Mouse (Mus musculus) ES-E14 (cell line): ENCODE results near the gene Olfr315. TPM values are rescaled to one million over a fixed set of nuclear protein-coding genes. Genes with fewer than 3 reads are reported as not detected.

Experiments used
- DNase-seq: peaks from one replicate; pipeline ENCODE4 v3.0.0-alpha.2; 2013; ENCODE audit warnings: low read depth, low spot score
- H3K27ac ChIP-seq: 2 replicates; pipeline ENCODE4 v1.5.1; 2012; ENCODE audit warnings: low read depth, mild to moderate bottlenecking, low read length, moderate library complexity, mixed read lengths; ENCODE audit not compliant: poor library complexity, insufficient read depth, severe bottlenecking
- H3K36me3 ChIP-seq: 2 replicates; pipeline ENCODE4 v1.6.1; 2012; ENCODE audit warnings: mild to moderate bottlenecking, low read length, moderate library complexity, mixed read lengths; ENCODE audit not compliant: control insufficient read depth, poor library complexity, insufficient read depth, severe bottlenecking
- H3K4me1 ChIP-seq, 2 experiments: fragments of 150-350 bp in 1 of 2; sonication (generic) in 1 of 2; 2 replicates each; pipeline ENCODE4 v1.6.1; 2012; ENCODE audit warnings: low read length in 2 of 2, mild to moderate bottlenecking in 1 of 2, mixed read lengths in 1 of 2; ENCODE audit not compliant: control insufficient read depth in 2 of 2, insufficient read depth in 2 of 2, poor library complexity in 1 of 2
- H3K4me3 ChIP-seq, 2 experiments: fragments of 150-350 bp in 1 of 2; sonication (generic) in 1 of 2; 2 replicates each; pipeline ENCODE4 v1.5.1; 2012; ENCODE audit warnings: low read length in 2 of 2, low read depth in 1 of 2, mild to moderate bottlenecking in 1 of 2, mixed read lengths in 1 of 2; ENCODE audit not compliant: insufficient read depth in 1 of 2, poor library complexity in 1 of 2, severe bottlenecking in 1 of 2
- H3K9ac ChIP-seq: 2 replicates; pipeline ENCODE4 v1.6.1; 2012; ENCODE audit warnings: low read depth, mild to moderate bottlenecking, low read length, mixed read lengths; ENCODE audit not compliant: poor library complexity, insufficient read depth, severe bottlenecking
- H3K9me3 ChIP-seq: fragments of 150-350 bp; sonication (generic); 2 replicates; pipeline ENCODE4 v1.6.1; 2012; ENCODE audit warnings: low read depth, mild to moderate bottlenecking, low read length; ENCODE audit not compliant: control insufficient read depth, insufficient read depth
- CHD2 ChIP-seq: IDR thresholded peaks from 2 replicates; pipeline ENCODE4 v1.6.1; 2014; ENCODE audit warnings: mild to moderate bottlenecking, low read depth, low read length, inconsistent platforms
- HCFC1 ChIP-seq: IDR thresholded peaks from 2 replicates; pipeline ENCODE4 v1.6.1; 2012; ENCODE audit warnings: low read length, inconsistent platforms, borderline replicate concordance; ENCODE audit not compliant: insufficient read depth
- MAFK ChIP-seq: IDR thresholded peaks from 2 replicates; pipeline ENCODE4 v1.6.1; 2014; ENCODE audit warnings: mild to moderate bottlenecking, low read depth, low read length, inconsistent platforms; ENCODE audit not compliant: insufficient read depth
- ZC3H11A ChIP-seq: IDR thresholded peaks from 2 replicates; pipeline ENCODE4 v1.6.1; 2012; ENCODE audit warnings: low read depth, mild to moderate bottlenecking, inconsistent platforms, low read length, borderline replicate concordance
- ZNF384 ChIP-seq: IDR thresholded peaks from 2 replicates; pipeline ENCODE4 v1.6.1; 2012; ENCODE audit warnings: low read depth, low read length, inconsistent platforms
- in situ Hi-C, 2 experiments: fragments of 600-800 bp; cut with MboI; formaldehyde crosslinking; loops; one replicate each; pipeline ENCODE4 v1.15.1; 2025; ENCODE audit warnings: low sequenced_read_pairs in 2 of 2, inconsistent platforms in 1 of 2; ENCODE audit not compliant: unreplicated experiment in 2 of 2
- total RNA-seq: library from RNA; depleted of rRNA; stranded (reverse); fragments of 300-350 nt; gene quantifications from 2 replicates; pipeline ENCODE4 v1.2.3, GENCODE M21; 2012

The Olfr315 gene
- total RNA-seq, 1 experiment = not detected

- no peak overlapping the region for H3K27ac ChIP-seq
- H3K4me3 ChIP-seq = no peak overlapping the region
- no peaks in the 10 kb centered on the region for H3K9me3 ChIP-seq
- no peak overlapping the region for H3K9ac ChIP-seq
- no peak for TF ChIP-seq ZC3H11A
- H3K36me3 ChIP-seq = no peaks in the 10 kb centered on the region
- H3K4me1 ChIP-seq = no peaks in the 10 kb centered on the region
- in situ Hi-C loops = no loop called here
- DNase-seq = no peak
Observed at GRCm38 (mm10) chr11:58787651-58788050, 14.7 kb downstream of the Olfr315 start.

- no peaks in the 10 kb centered on the region for H3K36me3 ChIP-seq
- H3K9ac ChIP-seq = no peak overlapping the region
- in situ Hi-C loops = no loop called here
- no peak for DNase-seq
- H3K9me3 ChIP-seq = no peaks in the 10 kb centered on the region
- no peak overlapping the region for H3K4me3 ChIP-seq
- H3K27ac ChIP-seq = no peak overlapping the region
- TF ChIP-seq CHD2 = no peak
- TF ChIP-seq HCFC1 = no peak
- TF ChIP-seq ZNF384 = no peak
- no peak for TF ChIP-seq MAFK
- no peak for TF ChIP-seq ZC3H11A
- H3K4me1 ChIP-seq = no peaks in the 10 kb centered on the region
Observed at GRCm38 (mm10) chr11:58788346-58788745, 15.4 kb downstream of the Olfr315 start.

GRCm38 (mm10) chr11:58789532-58789931, 16.5 kb downstream of the Olfr315 start:
- Histone ChIP-seq H3K4me1 (no peaks in the 10 kb centered on the region), H3K27ac (no peak overlapping the region), H3K9ac (no peak overlapping the region), H3K36me3 (no peaks in the 10 kb centered on the region), H3K9me3 (no peaks in the 10 kb centered on the region), H3K4me3 (no peak overlapping the region)
- TF ChIP-seq MAFK (no peak), CHD2 (no peak), ZNF384 (no peak), HCFC1 (no peak), ZC3H11A (no peak)
- DNase-seq = no peak
- in situ Hi-C loops = no loop called here

GRCm38 (mm10) chr11:58790053-58790452, 17.1 kb downstream of the Olfr315 start:
- no peaks in the 10 kb centered on the region for H3K4me1 ChIP-seq
- no peaks in the 10 kb centered on the region for H3K9me3 ChIP-seq
- no peak overlapping the region for H3K4me3 ChIP-seq
- DNase-seq = no peak
- H3K36me3 ChIP-seq = no peaks in the 10 kb centered on the region
- H3K9ac ChIP-seq = no peak overlapping the region
- in situ Hi-C loops = no loop called here
- TF ChIP-seq CHD2 = no peak
- TF ChIP-seq ZNF384 = no peak
- TF ChIP-seq MAFK = no peak
- no peak for TF ChIP-seq ZC3H11A
- TF ChIP-seq HCFC1 = no peak
- no peak overlapping the region for H3K27ac ChIP-seq

- no peaks in the 10 kb centered on the region for H3K4me1 ChIP-seq
- no peaks in the 10 kb centered on the region for H3K9me3 ChIP-seq
- no peak overlapping the region for H3K9ac ChIP-seq
- in situ Hi-C loops = no loop called here
- no peak for DNase-seq
- no peak overlapping the region for H3K4me3 ChIP-seq
- TF ChIP-seq HCFC1 (no peak), MAFK (peak; percentile 42; the same call in 1 of the 2 replicates), ZNF384 (no peak)
- no peak overlapping the region for H3K27ac ChIP-seq
- no peaks in the 10 kb centered on the region for H3K36me3 ChIP-seq
Observed at GRCm38 (mm10) chr11:58790646-58791045, 17.7 kb downstream of the Olfr315 start.
